In the genomic region with DNA sequence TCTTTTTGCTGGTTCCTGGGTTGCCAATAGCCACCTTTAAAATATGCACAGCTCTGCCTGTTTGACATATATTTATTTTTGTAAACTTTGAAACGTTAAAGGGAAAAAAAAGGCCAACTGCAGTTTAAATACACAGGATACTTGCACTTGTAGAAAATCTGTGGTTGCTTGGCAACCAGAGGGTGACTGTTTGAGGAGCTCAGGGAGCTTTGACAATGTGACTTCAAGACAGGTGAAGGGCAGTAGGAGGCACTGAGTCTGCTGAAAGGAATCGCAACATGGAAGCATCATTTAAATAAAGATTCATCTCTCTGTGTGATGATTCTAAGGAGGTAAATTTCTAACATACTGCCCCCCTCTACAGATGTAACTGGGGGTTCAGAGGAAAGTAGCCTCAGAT, we compare ENCODE assay signal across 30 mouse cellular contexts.
DNase-seq lines count a peak whose midpoint lies in the region; ATAC-seq lines count a peak whose summit lies in the region.
"Had no signal": no experiment of that assay in that cellular context is flagged by ENCODE, and none has a peak within 500 bp of the region (broad histone marks: within the 10 kb centered on the region; RNA-seq: fewer than 3 reads in every experiment).

No protein-coding gene starts in this region.

- no peaks in the 10 kb centered on the region for H3K9me3 ChIP-seq in hindbrain, embryonic 15.5 days
- no peaks in the 10 kb centered on the region for H3K9me3 ChIP-seq in hindbrain, embryonic 13.5 days
- no peaks in the 10 kb centered on the region for H3K9me3 ChIP-seq in midbrain, embryonic 13.5 days
- H3K9me3 ChIP-seq in liver, embryonic 12.5 days (replicated peaks): no peaks in the 10 kb centered on the region
- H3K9me3 ChIP-seq: embryonic facial prominence, embryonic 15.5 days; heart, embryonic 12.5 days; limb, embryonic 15.5 days; liver, embryonic 15.5 days; lung, embryonic 15.5 days; neural tube, embryonic 13.5 days had no signal

- ATAC-seq in hindbrain, embryonic 15.5 days (ENCODE audit: low FRiP score, low read depth): 0 out of 2 replicates have a peak, but pooled peaks have one; percentile 38
- no peak; the same call in 1 of the 2 replicates for ATAC-seq in hindbrain, embryonic 13.5 days (ENCODE audit: low FRiP score)
- peak; percentile 50; the same call in 1 of the 2 replicates for ATAC-seq in midbrain, embryonic 13.5 days
- no peak for ATAC-seq in liver, embryonic 12.5 days
- ATAC-seq: forebrain, embryonic 16.5 days; inflammation-experienced regulatory T-cells, adult 6 months had no signal

- H3K27me3 ChIP-seq in hindbrain, embryonic 15.5 days: no peaks in the 10 kb centered on the region
- no peaks in the 10 kb centered on the region for H3K27me3 ChIP-seq in hindbrain, embryonic 13.5 days
- no peaks in the 10 kb centered on the region for H3K27me3 ChIP-seq in midbrain, embryonic 13.5 days
- no peaks in the 10 kb centered on the region for H3K27me3 ChIP-seq in liver, embryonic 12.5 days (replicated peaks)
- H3K27me3 ChIP-seq: embryonic facial prominence, embryonic 15.5 days; heart, embryonic 12.5 days; limb, embryonic 15.5 days; liver, embryonic 15.5 days; lung, embryonic 15.5 days; neural tube, embryonic 13.5 days had no signal

- intact Hi-C loops in heart, postnatal 14 days (cut with DNase I): no loop called here

- no peak overlapping the region for H3K4me2 ChIP-seq in hindbrain, embryonic 15.5 days
- H3K4me2 ChIP-seq in hindbrain, embryonic 13.5 days: no peak overlapping the region
- H3K4me2 ChIP-seq in midbrain, embryonic 13.5 days (replicated peaks): no peak overlapping the region
- H3K4me2 ChIP-seq in liver, embryonic 12.5 days: no peak overlapping the region
- H3K4me2 ChIP-seq: embryonic facial prominence, embryonic 15.5 days; heart, embryonic 12.5 days; limb, embryonic 15.5 days; liver, embryonic 15.5 days; lung, embryonic 15.5 days; neural tube, embryonic 13.5 days had no signal

- no peak overlapping the region for H3K27ac ChIP-seq in hindbrain, embryonic 15.5 days (replicated peaks)
- H3K27ac ChIP-seq in hindbrain, embryonic 13.5 days: no peak overlapping the region
- no peak overlapping the region for H3K27ac ChIP-seq in midbrain, embryonic 13.5 days
- no peak overlapping the region for H3K27ac ChIP-seq in liver, embryonic 12.5 days
- H3K27ac ChIP-seq: embryonic facial prominence, embryonic 15.5 days; limb, embryonic 15.5 days; liver, embryonic 15.5 days; lung, embryonic 15.5 days; neural tube, embryonic 13.5 days had no signal

- H3K4me3 ChIP-seq in hindbrain, embryonic 15.5 days: no peak overlapping the region
- H3K4me3 ChIP-seq in hindbrain, embryonic 13.5 days: no peak overlapping the region
- no peak overlapping the region for H3K4me3 ChIP-seq in midbrain, embryonic 13.5 days (replicated peaks)
- H3K4me3 ChIP-seq in liver, embryonic 12.5 days: no peak overlapping the region
- H3K4me3 ChIP-seq: embryonic facial prominence, embryonic 15.5 days; heart, embryonic 12.5 days; limb, embryonic 15.5 days; liver, embryonic 15.5 days; lung, embryonic 15.5 days; myocyte; neural tube, embryonic 13.5 days had no signal

- no peak overlapping the region for H3K9ac ChIP-seq in hindbrain, embryonic 15.5 days
- no peak overlapping the region for H3K9ac ChIP-seq in hindbrain, embryonic 13.5 days
- no peak overlapping the region for H3K9ac ChIP-seq in midbrain, embryonic 13.5 days (replicated peaks)
- H3K9ac ChIP-seq in liver, embryonic 12.5 days: no peak overlapping the region
- H3K9ac ChIP-seq: embryonic facial prominence, embryonic 15.5 days; heart, embryonic 12.5 days; limb, embryonic 15.5 days; liver, embryonic 15.5 days; lung, embryonic 15.5 days; neural tube, embryonic 13.5 days had no signal

- peaks cover 7% of the 10 kb centered on the region; the same call in 1 of the 2 replicates for H3K4me1 ChIP-seq in hindbrain, embryonic 15.5 days (replicated peaks)
- peaks cover 12% of the 10 kb centered on the region; the same call in 1 of the 2 replicates for H3K4me1 ChIP-seq in hindbrain, embryonic 13.5 days (replicated peaks)
- H3K4me1 ChIP-seq in midbrain, embryonic 13.5 days (replicated peaks): peaks cover 14% of the 10 kb centered on the region
- H3K4me1 ChIP-seq in liver, embryonic 12.5 days: no peaks in the 10 kb centered on the region
- H3K4me1 ChIP-seq: embryonic facial prominence, embryonic 15.5 days; heart, embryonic 12.5 days; limb, embryonic 15.5 days; liver, embryonic 15.5 days; lung, embryonic 15.5 days; neural tube, embryonic 13.5 days had no signal

- no peaks in the 10 kb centered on the region for H3K36me3 ChIP-seq in hindbrain, embryonic 15.5 days
- no peaks in the 10 kb centered on the region for H3K36me3 ChIP-seq in hindbrain, embryonic 13.5 days
- H3K36me3 ChIP-seq in midbrain, embryonic 13.5 days: no peaks in the 10 kb centered on the region
- H3K36me3 ChIP-seq in liver, embryonic 12.5 days: no peaks in the 10 kb centered on the region
- H3K36me3 ChIP-seq: embryonic facial prominence, embryonic 15.5 days; heart, embryonic 12.5 days; limb, embryonic 15.5 days; liver, embryonic 15.5 days; lung, embryonic 15.5 days; neural tube, embryonic 13.5 days had no signal

- 19% methylated on average over 2 of the region's 2 CpGs for WGBS in hindbrain, embryonic 15.5 days
- 37% methylated on average over 2 of the region's 2 CpGs for WGBS in hindbrain, embryonic 13.5 days
- 29% methylated on average over 2 of the region's 2 CpGs for WGBS in midbrain, embryonic 13.5 days
- 48% methylated on average over 2 of the region's 2 CpGs for WGBS in liver, embryonic 12.5 days (ENCODE audit: insufficient replicate concordance)

- DNase-seq in embryo, embryonic 11 days: peak; percentile 12
- no peak for DNase-seq in embryo, embryonic 10 days (ENCODE audit: low spot score)
- no peak for DNase-seq in heart, postnatal 14 days
- DNase-seq: adrenal gland, postnatal 25 days; cerebellum, adult 11-12 months; cerebellum, postnatal 10 days; gastrocnemius, postnatal 25 days; heart, adult 18-20 months; heart, postnatal 10 days; kidney, adult 2 months; kidney, postnatal 10 days; left cerebral cortex, postnatal 4 days; lung, postnatal 4 days; retina, postnatal 1 day; right cerebral cortex, postnatal 25 days; thymus, adult 18-20 months; thymus, postnatal 36 days had no signal

Comparison
In these comparisons a context has a peak if more than half of its experiments do, and no peak if none do; other contexts are left out.
1. ATAC-seq: peak in hindbrain, embryonic 15.5 days (single experiment) and midbrain, embryonic 13.5 days (single experiment); none in hindbrain, embryonic 13.5 days (single experiment) and liver, embryonic 12.5 days (single experiment).